Mouse (Mus musculus): ENCODE measurements around the gene Cops7b. TPM values are rescaled to one million over a fixed set of nuclear protein-coding genes. Genes with fewer than 3 reads are reported as not detected.

The Cops7b gene
- polyA plus RNA-seq, 1 experiment = 19.4 TPM

DNA sequence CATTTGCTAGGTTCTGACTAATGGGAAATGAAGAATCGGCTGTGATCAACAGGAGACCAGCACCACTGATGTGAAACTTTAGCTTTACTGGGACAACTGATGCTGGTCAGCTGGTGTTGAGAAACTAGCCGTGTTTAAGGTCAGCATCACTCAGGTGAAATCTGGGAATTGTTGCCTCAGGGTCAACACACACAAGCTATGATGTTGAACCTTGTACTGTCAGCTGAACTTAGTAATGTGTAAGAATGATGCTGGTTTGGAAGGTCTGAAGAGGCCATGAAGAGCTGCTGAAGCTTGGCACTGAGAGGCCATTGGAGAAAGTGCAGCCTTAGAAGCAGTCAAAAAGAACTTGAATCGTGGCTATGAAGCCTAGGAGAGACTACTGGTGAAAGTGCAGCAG, 27.0 kb upstream of the Cops7b start:
- WGBS = 88% methylated on average over 3 of the region's 3 CpGs
- TF ChIP-seq CTCF (IDR thresholded peaks at IDR 0.05; ENCODE audit: control insufficient read depth, insufficient read depth, low read length) (no peak), POLR2A (IDR thresholded peaks at IDR 0.05; ENCODE audit: borderline replicate concordance, control insufficient read depth, low read depth, low read length) (no peak)
- no peaks in the 10 kb centered on the region; the same call in 1 of the 2 replicates for H3K4me1 ChIP-seq (ENCODE audit: control insufficient read depth, insufficient read depth, low read length)

DNA sequence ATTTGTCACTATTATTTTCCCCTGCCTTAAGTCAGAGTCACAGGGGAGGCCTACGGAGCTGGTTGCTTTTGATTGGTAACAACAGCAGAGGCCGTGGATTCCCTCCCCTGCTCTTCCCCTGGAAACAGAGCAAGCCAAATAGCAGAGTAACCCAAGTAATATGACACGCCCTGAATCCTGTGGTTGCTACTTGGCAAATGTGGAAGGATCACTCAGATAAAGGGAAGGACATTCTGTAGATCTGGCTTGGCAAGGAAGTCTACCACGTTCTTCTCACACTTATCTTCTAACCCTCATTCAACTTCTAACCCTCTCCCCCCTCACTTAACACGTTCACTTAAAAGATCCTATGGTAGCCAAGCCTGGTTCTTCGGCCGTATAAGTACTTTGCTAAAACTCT, 24.8 kb upstream of the Cops7b start:
- Histone ChIP-seq H3K4me1 (ENCODE audit: control insufficient read depth, insufficient read depth, low read length) (no peaks in the 10 kb centered on the region; the same call in 1 of the 2 replicates), H3K27ac (ENCODE audit: control insufficient read depth, insufficient read depth, low read depth, low read length, poor library complexity) (no peak overlapping the region), H3K4me3 (replicated peaks; ENCODE audit: control insufficient read depth, low read depth, low read length) (no peak overlapping the region)
- 51% methylated on average over 7 of the region's 7 CpGs for WGBS
- TF ChIP-seq CTCF (IDR thresholded peaks at IDR 0.05; ENCODE audit: control insufficient read depth, insufficient read depth, low read length) (no peak), POLR2A (IDR thresholded peaks at IDR 0.05; ENCODE audit: borderline replicate concordance, control insufficient read depth, low read depth, low read length) (no peak)

More for the DNA sequence above, 27.0 kb upstream of the Cops7b start:
- no peak overlapping the region for H3K4me3 ChIP-seq (replicated peaks; ENCODE audit: control insufficient read depth, low read depth, low read length)
- no peak overlapping the region for H3K27ac ChIP-seq (ENCODE audit: control insufficient read depth, insufficient read depth, low read depth, low read length, poor library complexity)

DNA sequence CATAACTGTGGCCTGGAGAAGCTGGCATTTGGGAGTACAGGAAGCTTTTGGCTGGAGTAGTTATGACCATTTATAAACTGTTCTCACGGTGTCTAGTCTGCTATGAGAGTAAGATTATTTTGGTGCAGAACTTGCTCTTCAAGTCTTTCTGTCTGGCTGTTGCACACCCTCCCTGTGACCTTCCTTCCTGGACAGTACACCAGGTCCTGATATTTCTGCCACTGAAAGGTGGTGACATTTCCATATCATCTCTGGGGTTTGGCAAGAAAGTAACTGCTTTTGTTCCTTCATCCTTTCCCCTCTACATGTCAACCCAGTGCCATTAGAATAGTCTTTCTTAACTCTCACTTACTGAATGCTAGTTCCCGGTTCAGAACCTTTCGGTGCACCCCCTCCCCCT, 23.5 kb upstream of the Cops7b start:
- H3K27ac ChIP-seq (ENCODE audit: control insufficient read depth, insufficient read depth, low read depth, low read length, poor library complexity) = no peak overlapping the region
- TF ChIP-seq CTCF (IDR thresholded peaks at IDR 0.05; ENCODE audit: control insufficient read depth, insufficient read depth, low read length) (no peak), POLR2A (IDR thresholded peaks at IDR 0.05; ENCODE audit: borderline replicate concordance, control insufficient read depth, low read depth, low read length) (no peak)
- 67% methylated on average over 3 of the region's 3 CpGs for WGBS

DNA sequence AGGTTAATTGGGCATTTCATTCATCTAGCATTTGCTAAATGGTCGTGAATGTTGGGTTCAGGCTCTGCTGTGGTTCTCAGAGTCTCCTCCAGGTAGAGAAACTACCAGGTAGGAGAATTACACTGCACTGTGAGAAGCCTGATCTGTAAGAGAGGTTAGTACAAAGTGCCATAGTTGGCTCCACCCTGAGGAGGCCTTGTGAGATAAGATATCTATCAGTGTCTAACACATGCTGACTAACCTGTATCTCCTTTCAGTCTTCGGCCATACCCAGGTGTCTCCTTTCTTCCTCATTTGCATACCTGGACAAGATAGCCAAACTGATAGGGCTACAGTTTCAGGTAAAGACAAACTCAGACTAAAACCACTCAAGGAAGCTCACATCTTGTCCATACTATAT, 20.0 kb upstream of the Cops7b start:
- WGBS = 71% methylated on average over 2 of the region's 2 CpGs
- no peak overlapping the region for H3K4me3 ChIP-seq (replicated peaks; ENCODE audit: control insufficient read depth, low read depth, low read length)
- no peak overlapping the region for H3K27ac ChIP-seq (ENCODE audit: control insufficient read depth, insufficient read depth, low read depth, low read length, poor library complexity)
- TF ChIP-seq POLR2A (IDR thresholded peaks at IDR 0.05; ENCODE audit: borderline replicate concordance, control insufficient read depth, low read depth, low read length) (no peak), CTCF (IDR thresholded peaks at IDR 0.05; ENCODE audit: control insufficient read depth, insufficient read depth, low read length) (no peak)
- H3K4me1 ChIP-seq (ENCODE audit: control insufficient read depth, insufficient read depth, low read length) = no peaks in the 10 kb centered on the region; the same call in 1 of the 2 replicates

More for the DNA sequence above, 23.5 kb upstream of the Cops7b start:
- Histone ChIP-seq H3K4me1 (ENCODE audit: control insufficient read depth, insufficient read depth, low read length) (no peaks in the 10 kb centered on the region; the same call in 1 of the 2 replicates), H3K4me3 (replicated peaks; ENCODE audit: control insufficient read depth, low read depth, low read length) (no peak overlapping the region)

DNA sequence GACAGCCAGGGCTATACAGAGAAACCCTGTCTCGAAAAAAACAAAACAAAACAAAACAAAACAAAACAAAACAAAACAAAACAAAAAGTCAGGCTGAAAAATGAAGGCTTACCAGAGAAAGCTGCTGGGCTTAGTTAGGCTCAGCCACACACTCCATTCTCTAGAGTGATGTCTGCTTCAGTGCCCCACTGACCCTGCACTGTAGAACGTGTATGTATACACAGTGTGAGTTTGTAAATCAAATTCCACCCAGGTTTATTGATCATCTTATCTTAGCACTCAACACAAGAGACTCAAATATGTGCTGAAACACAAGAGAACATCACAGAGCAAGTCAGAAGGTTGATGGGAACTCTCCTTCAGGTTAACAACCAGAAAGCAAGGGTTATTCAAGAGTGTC, 14.3 kb upstream of the Cops7b start:
- no peak overlapping the region for H3K27ac ChIP-seq (ENCODE audit: control insufficient read depth, insufficient read depth, low read depth, low read length, poor library complexity)
- no peak overlapping the region for H3K4me3 ChIP-seq (replicated peaks; ENCODE audit: control insufficient read depth, low read depth, low read length)
- no peaks in the 10 kb centered on the region; the same call in 1 of the 2 replicates for H3K4me1 ChIP-seq (ENCODE audit: control insufficient read depth, insufficient read depth, low read length)
- TF ChIP-seq CTCF (IDR thresholded peaks at IDR 0.05; ENCODE audit: control insufficient read depth, insufficient read depth, low read length) = no peak
- no peak for TF ChIP-seq POLR2A (IDR thresholded peaks at IDR 0.05; ENCODE audit: borderline replicate concordance, control insufficient read depth, low read depth, low read length)
- 76% methylated on average over 2 of the region's 2 CpGs for WGBS

DNA sequence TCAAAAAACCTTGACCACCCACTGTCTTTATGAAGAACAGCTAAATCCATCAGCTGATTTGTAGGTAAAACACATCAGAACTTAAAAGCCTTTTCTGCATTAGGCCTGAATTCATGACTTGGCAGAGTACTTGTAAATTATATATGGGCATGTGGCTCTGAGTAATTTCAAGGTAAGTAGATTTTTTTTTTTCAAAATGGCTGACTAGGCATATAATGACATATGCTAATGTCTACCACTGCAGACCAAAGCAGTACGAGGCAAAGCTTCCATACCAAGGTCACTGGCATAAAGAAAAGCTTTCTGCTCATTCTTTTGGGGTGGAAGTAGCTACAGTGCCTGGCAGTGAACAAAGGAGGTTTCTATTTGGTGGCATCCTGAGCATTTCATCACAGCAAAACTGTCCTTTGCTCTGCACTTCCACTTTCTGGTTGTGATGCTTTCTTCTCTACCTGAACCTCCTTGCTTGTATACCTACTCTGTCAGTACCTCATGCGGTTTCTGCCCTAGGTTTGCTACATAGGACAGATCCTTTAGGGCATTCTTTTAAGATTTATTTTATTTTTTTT, 13.3 kb upstream of the Cops7b start:
- Histone ChIP-seq H3K27ac (ENCODE audit: control insufficient read depth, insufficient read depth, low read depth, low read length, poor library complexity) (no peak overlapping the region), H3K4me1 (ENCODE audit: control insufficient read depth, insufficient read depth, low read length) (no peaks in the 10 kb centered on the region; the same call in 1 of the 2 replicates), H3K4me3 (replicated peaks; ENCODE audit: control insufficient read depth, low read depth, low read length) (no peak overlapping the region)
- 61% methylated on average over 2 of the region's 2 CpGs for WGBS
- TF ChIP-seq POLR2A (IDR thresholded peaks at IDR 0.05; ENCODE audit: borderline replicate concordance, control insufficient read depth, low read depth, low read length) (no peak), CTCF (IDR thresholded peaks at IDR 0.05; ENCODE audit: control insufficient read depth, insufficient read depth, low read length) (no peak)

DNA sequence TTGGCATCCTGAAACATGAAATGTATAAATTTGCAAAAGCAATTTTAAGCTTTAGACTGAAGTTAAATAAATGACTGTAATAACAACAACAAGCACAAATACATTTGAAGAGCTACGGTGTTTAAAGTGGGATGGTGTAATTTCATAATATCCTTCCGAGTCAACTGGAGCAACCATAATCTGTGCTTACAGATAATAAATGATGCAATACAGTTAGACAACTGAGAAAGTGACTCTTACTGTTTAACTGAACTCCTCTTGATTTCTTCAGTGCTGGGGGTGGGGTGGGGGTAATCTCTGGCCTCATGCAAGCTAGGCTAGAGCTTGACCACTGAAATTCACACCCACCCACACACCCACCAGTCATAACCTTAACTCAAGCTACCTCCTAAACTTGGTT, 11.3 kb upstream of the Cops7b start:
- Histone ChIP-seq H3K4me1 (ENCODE audit: control insufficient read depth, insufficient read depth, low read length) (no peaks in the 10 kb centered on the region; the same call in 1 of the 2 replicates), H3K27ac (ENCODE audit: control insufficient read depth, insufficient read depth, low read depth, low read length, poor library complexity) (no peak overlapping the region), H3K4me3 (replicated peaks; ENCODE audit: control insufficient read depth, low read depth, low read length) (no peak overlapping the region)
- TF ChIP-seq POLR2A (IDR thresholded peaks at IDR 0.05; ENCODE audit: borderline replicate concordance, control insufficient read depth, low read depth, low read length) (no peak), CTCF (IDR thresholded peaks at IDR 0.05; ENCODE audit: control insufficient read depth, insufficient read depth, low read length) (no peak)
- 29% methylated on average over 2 of the region's 2 CpGs for WGBS

DNA sequence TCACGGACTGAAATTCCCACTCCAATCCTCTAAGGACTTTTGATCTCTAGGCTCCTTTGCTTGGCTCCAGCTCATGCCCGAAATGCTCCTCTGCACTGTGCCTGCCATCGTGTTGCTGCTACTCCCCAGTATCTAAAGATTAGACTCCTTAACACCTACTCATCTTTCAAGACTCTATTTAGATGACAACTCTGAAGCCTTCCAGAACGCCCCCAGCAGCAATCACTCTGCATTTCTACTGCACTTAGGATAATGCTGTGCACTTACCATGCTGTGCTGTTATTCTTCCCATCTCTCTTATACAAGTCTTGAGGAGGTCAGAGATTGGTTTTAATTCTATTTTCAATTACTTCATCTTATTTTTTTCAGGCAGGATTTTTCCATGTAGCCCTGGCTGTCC, 10.8 kb upstream of the Cops7b start:
- TF ChIP-seq POLR2A (IDR thresholded peaks at IDR 0.05; ENCODE audit: borderline replicate concordance, control insufficient read depth, low read depth, low read length) (no peak), CTCF (IDR thresholded peaks at IDR 0.05; ENCODE audit: control insufficient read depth, insufficient read depth, low read length) (no peak)
- H3K4me3 ChIP-seq (replicated peaks; ENCODE audit: control insufficient read depth, low read depth, low read length) = no peak overlapping the region
- no peaks in the 10 kb centered on the region; the same call in 1 of the 2 replicates for H3K4me1 ChIP-seq (ENCODE audit: control insufficient read depth, insufficient read depth, low read length)
- no peak overlapping the region for H3K27ac ChIP-seq (ENCODE audit: control insufficient read depth, insufficient read depth, low read depth, low read length, poor library complexity)
- 81% methylated on average over 4 of the region's 4 CpGs for WGBS

DNA sequence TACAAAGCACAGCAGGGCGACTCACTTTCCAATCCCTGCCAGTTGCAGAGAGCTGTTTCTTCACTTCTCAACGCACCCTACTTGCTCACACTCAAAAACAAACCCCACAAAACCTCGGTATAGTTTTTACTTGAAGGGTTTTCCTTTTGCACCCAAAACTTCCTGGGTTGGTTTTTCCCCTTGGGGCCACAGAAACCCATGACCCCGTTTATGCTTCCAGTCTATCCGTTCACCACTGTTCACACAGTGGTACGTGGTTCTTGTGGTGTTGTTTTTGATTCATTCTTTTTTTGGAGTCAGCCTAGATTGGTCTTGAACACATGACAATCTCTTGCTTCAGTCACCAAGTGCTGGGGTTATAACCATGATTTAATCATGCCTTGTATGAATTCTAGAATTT, 2.3 kb upstream of the Cops7b start:
- no peak for TF ChIP-seq CTCF (IDR thresholded peaks at IDR 0.05; ENCODE audit: control insufficient read depth, insufficient read depth, low read length)
- TF ChIP-seq POLR2A (IDR thresholded peaks at IDR 0.05; ENCODE audit: borderline replicate concordance, control insufficient read depth, low read depth, low read length) = no peak
- Histone ChIP-seq H3K4me1 (ENCODE audit: control insufficient read depth, insufficient read depth, low read length) (no peaks in the 10 kb centered on the region; the same call in 1 of the 2 replicates), H3K27ac (ENCODE audit: control insufficient read depth, insufficient read depth, low read depth, low read length, poor library complexity) (no peak overlapping the region), H3K4me3 (replicated peaks; ENCODE audit: control insufficient read depth, low read depth, low read length) (no peak overlapping the region)
- 43% methylated on average over 6 of the region's 6 CpGs for WGBS
